18 mouse cellular contexts compared by ENCODE assay signal in the genomic region with DNA sequence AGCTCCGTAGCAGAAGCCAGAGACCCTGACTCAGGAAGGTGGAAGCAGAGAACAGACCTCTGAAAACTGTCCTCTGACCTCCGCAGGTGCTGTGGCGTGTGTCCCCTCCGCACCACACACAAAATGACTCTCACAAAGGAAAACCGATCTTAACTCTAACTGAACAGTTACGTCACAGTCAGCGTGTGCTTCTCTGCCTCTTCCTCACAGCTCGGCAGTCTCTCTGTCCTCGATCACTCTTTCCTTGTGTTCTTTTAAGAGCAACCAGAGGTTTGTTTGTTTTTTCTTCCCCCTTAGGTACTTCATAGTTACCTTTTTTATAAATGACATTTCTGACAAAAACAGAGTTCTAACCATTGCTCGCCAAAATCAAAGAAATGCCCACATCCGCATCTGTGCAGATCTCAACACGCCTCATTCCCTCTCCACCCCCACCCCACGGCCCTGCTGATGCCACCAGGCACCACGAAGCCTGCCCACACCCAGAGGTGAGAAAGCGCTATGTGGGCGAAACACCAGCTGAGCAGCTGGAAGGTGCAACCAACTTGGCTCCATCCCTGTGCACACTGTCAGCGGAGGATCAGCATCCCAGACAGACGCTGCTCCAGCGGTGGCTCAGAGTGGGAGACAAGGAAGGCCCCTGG. TPM values are rescaled to one million over a fixed set of nuclear protein-coding genes. Genes with fewer than 3 reads are reported as not detected.
DNase-seq lines count a peak whose midpoint lies in the region; ATAC-seq and TF ChIP-seq lines count a peak whose summit lies in the region.
"Had no signal": no experiment of that assay in that cellular context is flagged by ENCODE, and none has a peak within 500 bp of the region (broad histone marks: within the 10 kb centered on the region; RNA-seq: fewer than 3 reads in every experiment).

No protein-coding gene starts in this region.

- TF ChIP-seq POLR2A in thymus, adult 2 months (IDR thresholded peaks at IDR 0.05; ENCODE audit: control insufficient read depth, extremely low read depth, insufficient read depth, low read length, poor library complexity): no peak

- no peaks in the 10 kb centered on the region for H3K27me3 ChIP-seq in thymus, adult 2 months (ENCODE audit: control insufficient read depth, insufficient read depth, low read length)
- H3K27me3 ChIP-seq in stomach, embryonic 16.5 days (ENCODE audit: control insufficient read depth, insufficient read depth, low read length): no peaks in the 10 kb centered on the region
- H3K27me3 ChIP-seq in hindbrain, embryonic 14.5 days (ENCODE audit: control insufficient read depth, insufficient read depth, low read length): no peaks in the 10 kb centered on the region

- 55% methylated on average over 19 of the region's 19 CpGs for WGBS in thymus, adult 2 months
- WGBS in stomach, embryonic 16.5 days: 73% methylated on average over 19 of the region's 19 CpGs
- WGBS in hindbrain, embryonic 14.5 days: 86% methylated on average over 19 of the region's 19 CpGs

- DNase-seq in frontal cortex, adult 2 months (ENCODE audit: extremely low spot score in 1 of 2, low spot score in 1 of 2): peak; percentile 44 to 74
- no peak for DNase-seq in frontal cortex, postnatal 25 days (ENCODE audit: low spot score in 2 of 2)
- DNase-seq in thymus, adult 2 months: no peak
- no peak for DNase-seq in thymus, postnatal 36 days
- DNase-seq in gonadal fat pad, adult 2 months (ENCODE audit: low read depth): peak; percentile 80
- DNase-seq in layer of hippocampus, adult 18-20 months (ENCODE audit: low spot score in 2 of 2): no peak
- no peak for DNase-seq in hindbrain, embryonic 14.5 days (ENCODE audit: low spot score)
- DNase-seq: adrenal gland, adult 8-10 months; cerebellum, adult 8-10 months; heart, adult 18-20 months; kidney, adult 9 months; kidney, postnatal 4 days; lung, postnatal 14 days had no signal

- no peak for ATAC-seq in stomach, embryonic 16.5 days (ENCODE audit: insufficient read depth, low FRiP score)
- ATAC-seq in hindbrain, embryonic 14.5 days (ENCODE audit: low FRiP score): no peak
- ATAC-seq: hindbrain, postnatal 0 days had no signal

- H3K9ac ChIP-seq in stomach, embryonic 16.5 days (ENCODE audit: low read length): no peak overlapping the region
- H3K9ac ChIP-seq in hindbrain, embryonic 14.5 days: no peak overlapping the region
- H3K9ac ChIP-seq: liver, embryonic 14.5 days had no signal

- H3K36me3 ChIP-seq in thymus, adult 2 months (ENCODE audit: control insufficient read depth, insufficient read depth, low read length): no peaks in the 10 kb centered on the region
- H3K36me3 ChIP-seq in stomach, embryonic 16.5 days (ENCODE audit: control insufficient read depth, insufficient read depth, low read length): no peaks in the 10 kb centered on the region
- no peaks in the 10 kb centered on the region for H3K36me3 ChIP-seq in hindbrain, embryonic 14.5 days (replicated peaks; ENCODE audit: control insufficient read depth, insufficient read depth)
- H3K36me3 ChIP-seq: G1E had no signal

- peaks cover 13% of the 10 kb centered on the region for H3K4me1 ChIP-seq in thymus, adult 2 months (replicated peaks; ENCODE audit: control insufficient read depth, insufficient read depth, low read length)
- peaks cover 6% of the 10 kb centered on the region; the same call in 1 of the 2 replicates for H3K4me1 ChIP-seq in stomach, embryonic 16.5 days (ENCODE audit: control insufficient read depth, insufficient read depth, low read length)
- H3K4me1 ChIP-seq in hindbrain, embryonic 14.5 days (replicated peaks; ENCODE audit: control insufficient read depth, insufficient read depth, low read length): 0 out of 2 replicates have a peak, but pooled peaks cover 3% of the 10 kb centered on the region

- H3K4me2 ChIP-seq in stomach, embryonic 16.5 days (ENCODE audit: low read depth, low read length): no peak overlapping the region
- no peak overlapping the region for H3K4me2 ChIP-seq in hindbrain, embryonic 14.5 days (replicated peaks)
- H3K4me2 ChIP-seq: midbrain, embryonic 11.5 days had no signal

- peak overlapping the region; percentile 21; the same call in 1 of the 2 replicates for H3K4me3 ChIP-seq in thymus, adult 2 months (ENCODE audit: control insufficient read depth, insufficient read depth, low read length)
- H3K4me3 ChIP-seq in stomach, embryonic 16.5 days (replicated peaks; ENCODE audit: low read length): no peak overlapping the region
- no peak overlapping the region for H3K4me3 ChIP-seq in hindbrain, embryonic 14.5 days (replicated peaks; ENCODE audit: low read length)

- no peak for TF ChIP-seq CTCF in thymus, adult 2 months (IDR thresholded peaks at IDR 0.05; ENCODE audit: borderline replicate concordance, control insufficient read depth, extremely low read depth, insufficient read depth, low read length, poor library complexity)

- H3K27ac ChIP-seq in thymus, adult 2 months (ENCODE audit: control insufficient read depth, insufficient read depth, low read length): peak overlapping the region; percentile 59
- peak overlapping the region; percentile 43; the same call in 1 of the 2 replicates for H3K27ac ChIP-seq in stomach, embryonic 16.5 days (ENCODE audit: low read length)
- no peak overlapping the region for H3K27ac ChIP-seq in hindbrain, embryonic 14.5 days
- H3K27ac ChIP-seq: hindbrain, postnatal 0 days; liver, embryonic 14.5 days had no signal

- H3K9me3 ChIP-seq in stomach, embryonic 16.5 days (replicated peaks; ENCODE audit: control insufficient read depth, low read length): no peaks in the 10 kb centered on the region
- no peaks in the 10 kb centered on the region for H3K9me3 ChIP-seq in hindbrain, embryonic 14.5 days (ENCODE audit: control insufficient read depth, low read length)
- H3K9me3 ChIP-seq: G1E had no signal

RNA-seq across cellular contexts. Expression of gene Vgll4, which starts 33.4 kb away (rescaled TPM):
- 33.5 and 37.6 TPM in 2 replicates for polyA plus RNA-seq in frontal cortex, adult 2 months (2012; rRNA removed)
- 107 and 108 TPM in 2 replicates for polyA plus RNA-seq in thymus, adult 2 months (2012; rRNA removed)
- 62.2 and 77.9 TPM in 2 replicates for polyA plus RNA-seq in gonadal fat pad, adult 2 months (2012; rRNA removed)
- polyA plus RNA-seq in stomach, embryonic 16.5 days (2015; fragmentation: Nextera tagmentation; extraction: Ambion mirVana): 75.1 and 77.1 TPM in 2 replicates
- total RNA-seq in layer of hippocampus, adult 18-20 months (2021): 10 to 100 TPM; 46.9 to 49.2 TPM
- 37.9 and 38.4 TPM in 2 replicates for polyA plus RNA-seq in hindbrain, embryonic 14.5 days (2014; fragmentation: Nextera tagmentation; extraction: Ambion mirVana)

Comparison
In these comparisons a context has a peak if more than half of its experiments do, and no peak if none do; other contexts are left out.
1. DNase-seq: peak in frontal cortex, adult 2 months (2 of 2) and gonadal fat pad, adult 2 months (single experiment); none in frontal cortex, postnatal 25 days (0 of 2), thymus, adult 2 months (single experiment), thymus, postnatal 36 days (0 of 2), layer of hippocampus, adult 18-20 months (0 of 2) and hindbrain, embryonic 14.5 days (single experiment).